In genomic region chr1:54153216-54153786, GRCm38 (mm10) we compare ENCODE assay signal across 23 mouse cellular contexts. TPM values are rescaled to one million over a fixed set of nuclear protein-coding genes. Genes with fewer than 3 reads are reported as not detected.
DNase-seq lines count a peak whose midpoint lies in the region; ATAC-seq and TF ChIP-seq lines count a peak whose summit lies in the region.
"Had no signal": no experiment of that assay in that cellular context is flagged by ENCODE, and none has a peak within 500 bp of the region (broad histone marks: within the 10 kb centered on the region; RNA-seq: fewer than 3 reads in every experiment).

No protein-coding gene starts in this region.

- 56% methylated on average over 6 of the region's 6 CpGs for WGBS in lung, adult 2 months
- WGBS in kidney, adult 2 months, result 80% methylated on average over 6 of the region's 6 CpGs

- H3K4me3 ChIP-seq in lung, adult 2 months (replicated peaks; ENCODE audit: extremely low read depth, low read depth, low read length), result no peak overlapping the region
- no peak overlapping the region for H3K4me3 ChIP-seq in kidney, adult 2 months (ENCODE audit: insufficient read depth, low read depth, low read length)
- H3K4me3 ChIP-seq: embryonic facial prominence, embryonic 15.5 days; erythroblast, embryonic 14.5 days; forebrain, embryonic 10.5 days; gastrocnemius, adult 2 months; heart, embryonic 10.5 days; heart, embryonic 15.5 days; hindbrain, embryonic 13.5 days had no signal

- TF ChIP-seq POLR2A in lung, adult 2 months (IDR thresholded peaks at IDR 0.05; ENCODE audit: borderline replicate concordance, extremely low read depth, low read depth, low read length), result no peak
- no peak for TF ChIP-seq POLR2A in kidney, adult 2 months (IDR thresholded peaks at IDR 0.05; ENCODE audit: low read depth, low read length)

- no peak overlapping the region for H3K27ac ChIP-seq in kidney, adult 2 months (ENCODE audit: insufficient read depth, low read depth, low read length)
- H3K27ac ChIP-seq: embryonic facial prominence, embryonic 15.5 days; forebrain, embryonic 10.5 days; gastrocnemius, adult 2 months; heart, embryonic 10.5 days; heart, embryonic 15.5 days; hindbrain, embryonic 13.5 days; hindbrain, postnatal 0 days had no signal

- no peaks in the 10 kb centered on the region; the same call in 1 of the 2 replicates for H3K27me3 ChIP-seq in kidney, adult 2 months (replicated peaks; ENCODE audit: control insufficient read depth, insufficient read depth, low read length)
- H3K27me3 ChIP-seq: embryonic facial prominence, embryonic 15.5 days; heart, embryonic 15.5 days; hindbrain, embryonic 13.5 days had no signal

- H3K36me3 ChIP-seq in kidney, adult 2 months (ENCODE audit: control insufficient read depth, insufficient read depth, low read length), result no peaks in the 10 kb centered on the region
- H3K36me3 ChIP-seq: embryonic facial prominence, embryonic 15.5 days; forebrain, embryonic 10.5 days; heart, embryonic 15.5 days; hindbrain, embryonic 13.5 days had no signal

- DNase-seq in cerebellum, adult 11-12 months, result peak; percentile 13
- no peak for DNase-seq in cerebellum, postnatal 36 days
- DNase-seq in frontal cortex, postnatal 10 days (ENCODE audit: low spot score in 2 of 2), result no peak
- DNase-seq in lung, postnatal 10 days, result peak; percentile 10
- DNase-seq in lung, adult 2 months, result no peak
- peak; percentile 47 for DNase-seq in cerebellum, adult 9-10 months
- DNase-seq in kidney, adult 2 months, result no peak
- DNase-seq: adrenal gland, postnatal 14 days; embryo, embryonic 11 days; gastrocnemius, adult 2 months; gastrocnemius, postnatal 36 days; heart, adult 18-20 months; heart, postnatal 14 days; kidney, adult 11 months had no signal

- ATAC-seq in frontal cortex, adult (ENCODE audit: low TSS enrichment), result peak; percentile 59
- ATAC-seq: forebrain, embryonic 14.5 days; hindbrain, postnatal 0 days had no signal

- no peaks in the 10 kb centered on the region for H3K4me1 ChIP-seq in lung, adult 2 months (ENCODE audit: control insufficient read depth, insufficient read depth, low read length)
- H3K4me1 ChIP-seq in kidney, adult 2 months (ENCODE audit: control insufficient read depth, insufficient read depth, low read length), result no peaks in the 10 kb centered on the region
- H3K4me1 ChIP-seq: embryonic facial prominence, embryonic 15.5 days; forebrain, embryonic 10.5 days; heart, embryonic 10.5 days; heart, embryonic 15.5 days; hindbrain, embryonic 13.5 days had no signal

- no peak for TF ChIP-seq CTCF in lung, adult 2 months (IDR thresholded peaks at IDR 0.05; ENCODE audit: insufficient read depth, low read length)
- no peak for TF ChIP-seq CTCF in kidney, adult 2 months (conservative IDR thresholded peaks at IDR 0.05; ENCODE audit: insufficient read depth, insufficient read length, low read depth, low read length)

RNA-seq across cellular contexts. Expression of gene Hecw2, which starts 41.7 kb away (rescaled TPM):
- polyA plus RNA-seq in lung, adult 2 months (2012; rRNA removed), result 5.8 and 7.7 TPM in 2 replicates
- polyA plus RNA-seq in kidney, adult 2 months (2012; rRNA removed), result 3.9 and 6.6 TPM in 2 replicates
- polyA plus RNA-seq: erythroblast, embryonic 14.5 days had no signal

Comparison
In these comparisons a context has a peak if more than half of its experiments do, and no peak if none do; other contexts are left out.
1. DNase-seq: peak in cerebellum, adult 11-12 months (single experiment), lung, postnatal 10 days (single experiment) and cerebellum, adult 9-10 months (single experiment); none in cerebellum, postnatal 36 days (0 of 2), frontal cortex, postnatal 10 days (0 of 2), lung, adult 2 months (single experiment) and kidney, adult 2 months (single experiment).